Mouse (Mus musculus) adrenal gland (tissue): ENCODE measurements around the gene Noct.

ENCODE experiments used
- intact Hi-C: fragments of 180-260 bp; cut with DNase I; formaldehyde crosslinking; loops from one replicate; pipeline ENCODE4 v1.15.1; 2025

Gene Noct

DNA sequence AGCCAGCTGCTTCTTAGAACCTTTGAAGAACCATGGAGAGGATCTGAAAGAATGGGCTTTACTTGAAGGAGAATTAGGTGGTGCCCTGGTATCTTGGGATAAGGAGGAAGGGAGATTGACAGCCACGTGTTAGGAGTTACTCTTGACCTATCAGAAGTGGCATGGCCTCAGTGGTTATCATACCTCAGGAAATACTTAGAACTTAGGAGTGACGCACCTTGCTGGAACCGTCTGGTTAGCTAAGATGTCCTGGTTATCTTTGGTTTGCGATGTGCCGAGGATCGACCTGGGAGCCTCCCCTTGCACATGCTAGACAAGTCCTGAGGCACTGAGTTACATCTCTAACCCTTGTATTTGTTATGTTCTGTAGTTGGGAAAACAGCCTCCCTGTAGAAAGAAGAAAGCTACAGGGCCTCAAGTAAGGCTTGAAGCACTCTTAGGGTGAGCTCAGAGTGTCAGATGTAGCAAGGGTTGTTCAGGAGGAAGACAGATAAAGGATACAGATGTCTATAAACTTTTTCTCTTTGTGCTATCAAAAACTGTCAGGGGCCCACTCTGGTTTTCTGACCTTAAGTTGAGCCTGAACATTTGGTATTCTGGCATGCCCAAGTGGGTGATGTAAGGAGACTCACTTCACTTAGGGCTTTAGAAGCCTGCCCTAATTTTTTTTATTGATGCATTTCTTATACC is 6.0 kb downstream of the Noct start:
- intact Hi-C loops, result loop anchor here (5.0 kb wide), 2 partner anchors 122 to 137 kb away; no protein-coding TSS in a partner anchor

DNA sequence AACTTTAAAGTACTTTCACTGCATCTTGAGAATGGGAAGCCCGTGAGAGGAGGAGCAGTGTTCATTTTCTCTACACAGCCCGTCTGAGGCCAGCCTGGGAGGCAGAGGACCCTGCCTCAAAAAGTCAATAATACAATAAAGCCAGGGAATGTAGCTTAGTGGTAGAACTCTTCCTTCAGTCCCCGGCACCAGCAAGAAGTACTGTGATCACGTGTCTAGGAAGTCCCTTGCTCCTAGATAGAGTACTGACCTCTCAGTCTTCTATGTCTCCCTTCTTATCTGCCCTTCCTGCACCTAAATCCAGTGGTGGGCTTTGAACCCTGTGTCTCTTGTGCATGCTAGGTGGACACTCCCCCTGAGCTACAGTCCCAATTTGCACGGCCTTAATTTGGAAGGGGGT is 6.6 kb downstream of the Noct start:
- intact Hi-C loops, result loop anchor here (5.0 kb wide), 2 partner anchors 121 to 136 kb away; no protein-coding TSS in a partner anchor

DNA sequence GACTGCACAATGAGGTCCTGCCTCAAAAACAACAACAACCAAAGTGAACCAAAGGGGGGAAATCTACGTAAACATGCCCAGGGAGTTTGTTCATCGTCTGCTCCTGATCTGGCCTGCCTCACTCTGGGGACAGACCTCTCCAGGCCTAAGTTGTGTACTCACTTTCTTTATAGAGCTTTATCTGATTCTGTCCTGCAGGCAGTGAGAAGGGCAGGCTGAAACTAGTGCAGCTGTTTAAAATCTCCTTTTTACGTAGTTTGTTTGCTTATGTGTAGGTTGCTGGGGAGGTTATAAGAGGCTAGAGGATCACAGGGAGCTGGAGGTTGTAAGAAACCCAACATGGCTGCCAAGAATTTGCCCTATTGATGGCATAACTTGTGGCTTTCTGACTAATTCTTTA is 7.3 kb downstream of the Noct start:
- intact Hi-C loops, result loop anchor here (5.0 kb wide), 2 partner anchors 121 to 136 kb away; no protein-coding TSS in a partner anchor

DNA sequence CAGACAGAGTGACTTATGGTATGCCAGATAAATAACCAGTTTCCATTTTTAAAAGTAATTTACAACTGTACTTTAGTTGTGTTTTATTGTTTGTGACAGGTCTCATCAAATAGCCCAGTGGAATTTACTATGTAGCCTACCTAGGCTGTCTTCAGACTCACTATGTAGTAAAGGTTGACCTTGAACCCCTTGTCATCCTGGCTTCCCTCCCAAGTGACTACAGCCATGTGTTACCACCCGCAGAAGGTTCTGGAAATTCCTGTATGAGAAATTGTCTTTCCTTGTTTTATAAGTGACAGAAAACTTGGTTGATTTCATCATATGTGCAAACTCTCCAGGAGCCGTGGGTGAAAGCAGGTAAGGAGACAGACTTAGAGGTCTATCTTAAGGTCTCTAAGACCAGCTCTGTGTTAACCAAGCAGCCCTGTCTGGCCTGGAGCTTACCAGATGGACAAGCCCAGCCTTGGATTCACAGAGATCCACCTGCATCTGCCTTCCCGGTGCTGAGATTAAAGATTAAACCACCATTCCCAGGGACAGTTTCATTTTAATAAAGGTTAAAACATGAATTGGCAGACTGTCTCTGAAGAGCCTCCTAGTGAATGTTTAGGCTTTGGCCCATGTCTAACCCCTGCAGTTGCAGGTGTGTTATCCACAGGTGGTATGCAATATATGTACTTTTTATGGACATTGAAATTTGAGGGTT is 8.1 kb downstream of the Noct start:
- intact Hi-C loops, result loop anchor here (5.0 kb wide), 2 partner anchors 120 to 135 kb away; no protein-coding TSS in a partner anchor

DNA sequence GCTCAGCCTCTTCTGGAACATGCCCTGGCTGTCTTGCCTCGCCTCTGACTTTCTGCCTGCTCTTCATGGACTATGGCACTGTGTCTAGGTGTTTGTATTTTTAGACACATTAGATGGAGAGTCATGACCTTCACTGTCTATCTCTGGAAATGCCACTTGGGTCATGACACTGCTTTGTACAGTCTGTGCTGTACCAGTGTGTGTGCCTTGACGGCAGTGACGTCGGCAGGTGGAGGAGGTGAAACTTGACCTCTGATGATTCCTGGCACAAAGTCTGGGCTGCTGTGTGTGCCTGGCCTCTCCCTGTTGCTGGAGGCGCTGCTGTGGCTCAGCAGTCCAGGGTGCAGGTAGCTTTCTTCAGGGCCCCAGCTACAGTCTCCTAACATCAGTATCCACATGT is 9.2 kb downstream of the Noct start:
- intact Hi-C loops, result loop anchor here (5.0 kb wide), 2 partner anchors 119 to 134 kb away; no protein-coding TSS in a partner anchor

DNA sequence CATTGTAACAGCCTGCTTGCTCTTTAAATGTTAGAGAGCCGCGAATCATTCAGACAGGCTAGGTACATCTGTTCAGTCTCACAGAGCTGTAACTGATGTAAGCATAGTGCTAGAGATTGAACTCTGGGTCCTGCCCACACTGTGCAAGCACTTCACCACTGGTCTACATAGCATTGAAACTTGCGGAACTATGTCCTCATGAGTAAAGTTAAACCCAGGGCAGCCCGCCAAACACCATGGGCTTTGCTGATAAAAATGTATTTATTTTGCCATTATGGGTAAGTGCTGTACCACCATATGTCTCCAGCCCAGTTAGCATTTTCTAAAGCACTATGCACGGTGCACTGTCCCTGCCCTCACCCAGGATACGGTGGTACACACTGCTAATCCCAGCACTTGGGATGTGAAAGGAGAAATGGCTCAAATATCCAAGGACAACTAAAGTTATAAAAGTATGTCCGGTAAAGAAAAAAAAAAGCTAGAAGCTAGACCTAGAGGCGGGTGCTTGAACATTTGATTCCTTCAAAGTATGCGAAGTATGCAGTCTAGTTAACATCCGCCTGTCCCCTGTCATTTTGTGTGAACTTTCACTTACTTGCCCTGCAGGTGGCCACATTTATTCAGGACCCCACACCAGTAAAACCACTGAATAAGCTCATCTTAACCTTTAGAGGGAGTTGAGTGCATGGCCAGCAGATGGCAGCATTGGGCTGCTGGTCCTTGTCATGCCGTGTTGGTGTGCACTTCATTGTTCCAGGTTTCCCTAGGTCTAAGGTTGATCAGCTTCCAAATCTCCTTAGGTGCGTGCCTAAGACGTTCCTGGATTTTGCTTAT is 9.9 kb downstream of the Noct start:
- intact Hi-C loops, result loop anchor here (5.0 kb wide), 2 partner anchors 118 to 133 kb away; no protein-coding TSS in a partner anchor

DNA sequence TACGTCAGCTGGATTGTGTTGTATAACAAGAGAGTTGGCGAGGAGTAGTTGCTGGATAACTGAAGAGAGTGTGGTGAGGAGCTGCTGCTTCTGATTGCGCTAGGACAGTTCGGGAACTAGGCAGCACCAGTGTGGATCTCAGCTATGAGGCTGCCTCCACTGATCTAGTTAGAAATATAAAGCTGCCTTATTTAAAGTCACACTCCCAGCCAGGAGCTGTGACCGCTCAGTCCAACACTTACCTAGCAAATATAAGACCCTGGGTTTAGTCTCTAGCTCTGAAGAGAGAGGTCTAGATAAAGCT is 10.5 kb downstream of the Noct start:
- intact Hi-C loops, result loop anchor here (5.0 kb wide), 3 partner anchors 53 to 133 kb away; no protein-coding TSS in a partner anchor

DNA sequence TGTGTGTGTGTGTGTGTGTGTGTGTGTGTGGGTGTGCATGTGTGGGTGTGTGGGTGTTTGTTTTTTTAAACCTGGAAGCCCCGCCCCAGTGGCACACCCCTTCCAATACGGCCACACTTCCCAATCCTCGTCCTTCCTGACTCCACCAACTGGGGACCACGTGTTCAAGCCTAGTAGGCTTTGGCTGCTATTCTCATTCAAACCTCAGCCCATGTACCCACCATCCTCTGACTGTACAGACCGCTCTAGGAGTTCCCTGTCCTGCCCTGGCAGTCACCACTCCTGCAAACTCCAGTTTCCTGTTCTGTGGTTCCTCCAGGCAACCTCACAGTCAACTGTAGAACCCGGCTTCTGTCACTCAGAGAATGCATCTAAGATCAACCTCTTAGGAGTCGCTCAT is 14.3 kb downstream of the Noct start:
- intact Hi-C loops, result loop anchor here (5.0 kb wide), 1 partner anchor 49 kb away; no protein-coding TSS in a partner anchor

DNA sequence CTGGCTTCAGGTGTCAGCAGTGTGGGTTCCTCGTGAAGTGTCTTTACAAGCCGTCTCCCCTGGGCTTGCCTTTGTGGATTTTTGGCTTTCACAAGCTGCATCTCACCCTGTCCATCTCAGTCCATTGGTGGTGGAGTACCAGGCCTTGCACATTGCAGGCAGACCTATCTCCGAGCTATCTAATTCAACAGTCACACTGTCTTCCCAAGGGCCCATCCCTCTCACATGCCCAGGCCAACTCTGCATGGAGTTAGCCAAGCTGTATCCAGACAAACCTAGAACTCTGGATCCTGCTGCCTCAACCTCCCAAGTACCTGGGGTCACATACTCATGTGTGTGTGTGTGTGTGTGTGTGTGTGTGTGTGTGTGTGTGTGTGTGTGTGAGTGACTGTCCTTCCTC is 15.3 kb downstream of the Noct start:
- intact Hi-C loops, result loop anchor here (5.0 kb wide), 1 partner anchor 48 kb away; no protein-coding TSS in a partner anchor

DNA sequence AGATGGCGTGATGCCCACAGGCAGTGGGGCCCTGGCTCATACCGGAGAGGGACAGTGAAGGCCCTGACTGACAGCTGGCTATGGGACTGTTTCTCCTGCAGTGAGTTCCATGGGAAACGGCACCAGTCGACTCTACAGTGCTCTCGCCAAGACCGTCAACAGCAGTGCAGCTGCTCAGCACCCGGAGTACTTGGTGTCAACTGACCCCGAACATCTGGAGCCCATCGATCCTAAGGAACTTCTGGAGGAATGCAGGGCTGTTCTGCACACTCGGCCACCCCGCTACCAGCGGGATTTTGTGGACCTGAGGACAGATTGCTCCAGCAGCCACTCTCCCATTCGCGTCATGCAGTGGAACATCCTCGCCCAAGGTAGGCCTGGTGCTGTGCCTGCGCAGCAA is 23.5 kb downstream of the Noct start:
- intact Hi-C loops, result no loop called here

DNA sequence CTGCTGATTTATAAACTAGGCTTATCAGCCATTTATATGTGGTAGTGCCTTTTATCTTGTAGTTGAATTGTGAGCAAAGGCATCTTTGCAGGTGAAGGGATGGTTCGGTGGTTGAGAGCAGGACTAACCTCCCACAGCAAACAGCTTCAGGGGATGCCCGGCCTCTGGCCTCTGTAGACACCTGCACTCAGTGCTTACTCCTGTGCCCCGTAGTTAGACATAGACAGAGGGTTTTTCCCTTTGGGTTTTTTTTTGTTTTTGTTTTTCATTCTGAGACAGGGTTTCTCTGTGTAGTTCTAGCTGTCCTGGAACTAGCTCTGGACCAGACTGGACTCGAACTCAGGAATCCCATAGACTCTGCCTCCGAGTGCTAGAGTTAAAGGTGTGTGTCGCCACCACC is 24.4 kb downstream of the Noct start:
- intact Hi-C loops, result no loop called here

DNA sequence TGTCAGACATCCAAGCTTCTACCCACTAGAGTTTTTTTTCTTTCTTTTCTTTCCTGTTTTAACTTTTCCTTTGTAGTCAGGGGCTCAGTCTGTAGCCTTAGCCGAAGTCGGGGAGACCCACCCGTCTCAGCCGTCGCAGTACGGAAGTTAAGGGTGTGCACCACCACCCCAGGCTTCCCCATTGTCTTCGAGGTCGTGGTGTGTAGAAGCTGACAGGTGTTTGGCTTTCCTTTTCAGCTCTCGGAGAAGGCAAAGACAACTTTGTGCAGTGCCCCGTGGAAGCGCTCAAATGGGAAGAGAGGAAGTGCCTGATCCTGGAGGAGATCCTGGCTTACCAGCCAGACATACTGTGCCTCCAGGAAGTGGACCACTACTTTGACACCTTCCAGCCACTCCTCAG is 25.2 kb downstream of the Noct start:
- intact Hi-C loops, result no loop called here

DNA sequence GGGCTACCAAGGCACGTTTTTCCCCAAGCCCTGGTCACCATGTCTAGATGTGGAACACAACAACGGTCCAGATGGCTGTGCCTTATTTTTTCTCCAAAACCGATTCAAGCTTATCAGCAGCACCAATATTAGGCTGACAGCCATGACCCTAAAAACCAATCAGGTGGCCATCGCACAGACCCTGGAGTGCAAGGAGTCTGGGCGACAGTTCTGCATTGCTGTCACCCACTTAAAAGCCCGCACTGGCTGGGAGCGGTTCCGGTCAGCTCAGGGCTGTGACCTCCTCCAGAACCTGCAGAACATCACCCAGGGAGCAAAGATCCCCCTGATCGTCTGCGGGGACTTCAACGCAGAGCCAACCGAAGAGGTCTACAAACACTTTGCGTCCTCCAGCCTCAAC is 25.6 kb downstream of the Noct start:
- intact Hi-C loops, result no loop called here

DNA sequence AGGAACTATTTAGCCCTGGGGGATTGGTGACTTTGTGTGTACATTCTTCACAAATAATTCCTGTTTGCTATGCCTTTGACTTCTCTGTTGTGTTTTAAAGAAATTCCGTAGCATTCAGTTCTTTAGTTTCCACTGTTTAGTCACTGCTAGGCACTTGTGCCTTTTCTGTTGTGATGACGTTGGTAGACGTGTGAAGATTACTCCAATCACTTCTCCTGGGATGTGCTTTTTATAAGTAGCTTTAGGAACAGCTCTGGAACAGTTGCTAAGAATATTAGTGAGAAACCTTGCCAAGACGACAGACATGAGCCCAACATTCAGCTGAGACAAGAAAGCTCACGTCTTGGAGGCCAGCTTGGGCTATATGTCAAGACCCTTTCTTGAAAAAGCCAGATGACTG is 26.8 kb downstream of the Noct start:
- intact Hi-C loops, result no loop called here

DNA sequence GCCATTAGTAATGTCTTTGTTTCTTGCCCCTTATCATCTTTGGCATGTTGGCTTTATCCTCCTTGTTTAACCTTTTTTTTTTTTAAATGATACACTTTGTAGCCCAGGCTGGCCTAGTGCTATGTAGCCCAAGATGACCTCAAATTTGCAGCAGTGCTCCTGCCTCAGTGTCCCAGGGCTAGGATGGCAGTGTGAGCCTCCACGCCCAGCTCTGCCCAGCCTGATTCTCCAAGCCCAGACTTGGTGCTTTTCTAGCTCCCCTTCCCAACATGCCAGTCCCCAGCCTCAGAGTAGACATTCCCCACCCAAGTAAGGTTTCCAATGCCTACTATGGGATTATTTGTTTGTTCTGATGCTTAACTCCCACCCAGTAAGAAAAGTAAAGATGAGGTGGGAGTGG is 28.0 kb downstream of the Noct start:
- intact Hi-C loops, result no loop called here

DNA sequence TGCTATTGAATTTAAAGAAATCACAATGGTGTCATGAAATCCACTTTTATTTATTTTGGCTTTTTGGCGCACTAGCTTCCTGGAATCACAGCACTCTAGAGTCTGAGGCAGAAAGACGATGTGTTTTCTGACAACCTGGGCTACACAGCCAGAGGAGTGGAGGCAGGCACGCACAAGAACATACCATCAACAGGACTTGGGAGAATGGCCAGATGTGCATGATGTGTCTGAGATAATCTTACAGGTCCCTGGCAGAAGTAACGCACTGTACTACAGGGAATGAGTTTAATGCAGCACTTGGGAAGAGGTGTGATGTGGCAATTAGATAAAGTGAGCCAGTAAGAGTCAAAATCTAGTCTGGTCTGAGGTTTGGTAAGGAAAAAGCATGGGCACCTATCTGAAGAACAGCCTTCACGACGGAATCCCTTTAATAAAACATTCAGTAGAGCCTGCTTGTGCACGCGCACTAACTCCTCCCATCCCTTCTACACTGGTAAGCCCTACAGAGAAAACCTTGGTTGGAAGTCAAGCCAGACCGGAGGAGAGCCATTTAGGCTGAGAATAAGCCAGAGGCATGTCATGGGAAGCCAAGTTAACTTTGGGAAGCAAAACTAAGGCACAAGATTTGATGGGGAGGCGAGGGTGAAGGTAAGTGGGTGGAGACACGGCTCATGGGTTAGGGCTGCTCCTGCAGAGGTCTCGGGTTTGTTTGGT is 28.6 kb downstream of the Noct start:
- intact Hi-C loops, result no loop called here

DNA sequence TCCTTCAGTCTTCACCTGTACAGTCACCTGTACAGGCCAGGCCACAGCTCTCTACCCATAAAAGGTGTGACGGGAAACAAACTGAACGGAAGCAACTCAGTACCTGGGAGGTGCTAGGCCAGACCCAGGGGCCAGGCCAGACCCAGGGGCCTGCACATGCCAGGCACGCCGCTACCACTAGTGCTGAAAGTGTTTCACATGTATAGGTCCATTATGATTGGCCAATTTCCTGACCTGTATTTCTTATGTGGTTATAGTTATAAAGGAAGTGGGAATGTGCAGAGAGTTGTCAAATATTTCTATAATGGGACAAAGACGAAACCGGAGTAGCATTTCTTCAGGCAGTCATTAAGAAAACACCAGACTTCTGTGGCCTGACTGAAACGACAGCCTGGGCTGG is 30.5 kb downstream of the Noct start:
- intact Hi-C loops, result no loop called here

DNA sequence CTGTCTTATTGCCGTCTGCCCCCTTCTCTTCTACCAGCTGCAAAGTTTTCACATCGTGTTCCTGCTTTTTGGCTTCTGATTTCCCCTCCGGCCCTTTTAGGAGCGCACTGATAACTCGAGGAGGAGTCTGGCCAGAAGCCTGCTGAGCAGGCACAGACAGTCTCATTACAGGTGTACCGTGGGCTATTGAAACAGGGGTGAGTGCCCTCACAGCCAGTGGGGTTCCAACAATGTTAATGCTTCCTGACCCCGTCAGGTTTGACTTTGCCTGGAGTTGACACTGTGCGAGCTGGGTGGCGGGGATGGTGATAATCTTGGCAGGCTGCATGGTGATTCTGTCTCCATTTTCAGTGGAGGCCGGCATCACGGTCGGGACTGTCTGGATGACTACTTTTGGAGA is 32.2 kb downstream of the Noct start:
- intact Hi-C loops, result no loop called here

DNA sequence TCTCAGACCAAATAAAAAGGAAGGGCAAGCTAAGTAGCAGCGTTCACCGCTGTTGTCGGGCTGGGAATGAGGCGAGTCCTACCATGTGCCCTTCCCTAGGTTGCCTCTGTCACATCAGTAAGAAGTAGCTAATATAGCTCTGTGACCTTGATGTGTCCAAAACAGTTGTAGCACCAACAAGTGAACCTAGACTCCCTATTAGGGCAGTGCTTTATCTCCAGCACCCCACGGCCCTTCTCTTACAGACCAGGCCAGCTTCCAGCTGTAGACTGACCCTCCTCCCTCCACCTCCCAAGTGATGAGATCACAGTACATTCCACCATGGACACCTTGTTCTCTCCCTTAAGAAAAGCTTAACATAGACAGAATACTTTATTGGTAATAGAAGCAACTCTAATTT is 33.8 kb downstream of the Noct start:
- intact Hi-C loops, result no loop called here

DNA sequence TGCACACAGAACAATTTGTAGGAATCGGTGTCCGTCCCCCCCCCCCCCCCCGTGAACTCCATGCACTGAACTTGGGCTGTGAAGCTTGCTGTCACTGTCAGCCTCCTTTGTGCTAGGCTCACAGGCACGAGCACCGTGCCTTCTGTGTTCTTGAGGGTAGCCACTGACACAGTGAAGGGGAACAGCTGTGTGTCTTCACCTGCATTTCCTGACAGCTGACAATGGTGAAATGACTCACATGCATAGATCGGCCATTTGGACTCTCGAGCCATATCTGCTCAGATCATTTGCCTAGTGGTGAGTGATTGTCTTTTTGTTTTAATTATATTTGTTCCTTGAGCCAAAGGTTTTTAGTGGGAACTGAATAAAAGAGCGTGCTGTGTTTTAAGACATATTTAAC is 38.7 kb downstream of the Noct start:
- intact Hi-C loops, result no loop called here

DNA sequence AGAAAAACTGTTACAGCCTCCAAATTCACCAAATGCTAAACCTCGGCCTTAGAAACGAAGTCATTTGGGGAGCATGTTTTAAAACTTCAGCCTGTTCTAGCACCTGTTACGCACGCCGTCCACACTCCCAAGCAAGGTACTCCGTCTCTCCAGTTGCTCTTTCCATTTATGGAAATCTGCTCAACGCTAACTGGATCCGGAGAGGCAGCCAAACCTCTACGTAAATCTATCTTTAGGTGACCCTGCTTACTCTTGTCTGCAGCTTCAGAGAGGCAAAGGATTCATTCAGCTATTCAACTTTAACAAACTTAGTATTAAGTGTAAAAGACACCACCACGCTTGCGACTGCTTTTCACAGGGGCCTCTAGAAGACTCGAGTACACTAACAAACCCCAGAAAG is 44.2 kb downstream of the Noct start:
- intact Hi-C loops, result no loop called here
